Mouse (Mus musculus) heart, postnatal 0 days (tissue): ENCODE measurements around the gene Fmo4. TPM values are rescaled to one million over a fixed set of nuclear protein-coding genes. Genes with fewer than 3 reads are reported as not detected.

ENCODE experiments used
- ATAC-seq: fragments of 200-750 bp; cut with Nextera tagmentation; 2 replicates; pipeline ENCODE4 v1.8.0; 2017; ENCODE audit warnings: low read depth, moderate number of reproducible peaks, moderate library complexity; ENCODE audit not compliant: insufficient read depth
- DNase-seq: peaks from one replicate; pipeline ENCODE4 v3.0.0-alpha.2; 2016; ENCODE audit warnings: low spot score
- H3K27ac ChIP-seq: fragments of 300-500 bp; sonication (generic); 2 replicates; pipeline ENCODE4 v1.5.1; 2014; ENCODE audit warnings: low read depth, mild to moderate bottlenecking
- H3K27me3 ChIP-seq: fragments of 300-500 bp; sonication (generic); 2 replicates; pipeline ENCODE4 v1.6.1; 2014; ENCODE audit warnings: low read length, mixed read lengths; ENCODE audit not compliant: control insufficient read depth, insufficient read depth
- H3K36me3 ChIP-seq: fragments of 300-500 bp; sonication (generic); replicated peaks from 2 replicates; pipeline ENCODE4 v1.6.1; 2014; ENCODE audit warnings: low read length, mixed read lengths; ENCODE audit not compliant: control insufficient read depth, insufficient read depth
- H3K4me1 ChIP-seq: fragments of 300-500 bp; sonication (generic); 2 replicates; pipeline ENCODE4 v1.6.1; 2014; ENCODE audit warnings: antibody characterized with exemption; ENCODE audit not compliant: control insufficient read depth, insufficient read depth
- H3K4me2 ChIP-seq: fragments of 300-500 bp; sonication (generic); 2 replicates; pipeline ENCODE4 v1.6.1; 2014; ENCODE audit warnings: low read depth, mild to moderate bottlenecking, low read length, moderate library complexity
- H3K4me3 ChIP-seq: fragments of 300-500 bp; sonication (generic); 2 replicates; pipeline ENCODE4 v1.5.1; 2014; ENCODE audit warnings: low read depth, low read length
- H3K9ac ChIP-seq: fragments of 300-500 bp; sonication (generic); replicated peaks from 2 replicates; pipeline ENCODE4 v1.6.1; 2014; ENCODE audit warnings: low read depth, low read length, mixed read lengths
- H3K9me3 ChIP-seq: fragments of 300-500 bp; sonication (generic); replicated peaks from 2 replicates; pipeline ENCODE4 v1.6.1; 2016; ENCODE audit warnings: low read length; ENCODE audit not compliant: control insufficient read depth
- CTCF ChIP-seq: IDR thresholded peaks from 2 replicates; pipeline ENCODE4 v1.5.1; 2016; ENCODE audit warnings: antibody characterized with exemption, control low read depth, low read depth
- EP300 ChIP-seq: IDR thresholded peaks from 2 replicates; pipeline ENCODE4 v1.6.1; 2016; ENCODE audit warnings: antibody characterized with exemption, low read depth
- WGBS: fragments of 180-500 bp; shearing (Covaris S2); extraction: QIAGEN DNeasy Blood & Tissue Kit; methylation state at CpG from one replicate; pipeline ENCODE4 v1.1.7; 2014; 5-methylcytosine and 5-hydroxymethylcytosine counted together
- polyA plus RNA-seq: library from polyadenylated mRNA; unstranded; fragments of >200 nt; fragmentation: Nextera tagmentation; extraction: Ambion mirVana; gene quantifications from 2 replicates; pipeline ENCODE4 v1.2.1, GENCODE M21; 2015
- total RNA-seq: library from RNA; depleted of rRNA; stranded (reverse); fragments of >200 nt; gene quantifications from 2 replicates; pipeline ENCODE4 v1.2.3, GENCODE M21; 2014; ENCODE audit warnings: low replicate concordance; rRNA removed

The Fmo4 gene
- total and polyA plus RNA-seq, 2 experiments from 2014 or later: 0.20 to 3.1 TPM

DNA sequence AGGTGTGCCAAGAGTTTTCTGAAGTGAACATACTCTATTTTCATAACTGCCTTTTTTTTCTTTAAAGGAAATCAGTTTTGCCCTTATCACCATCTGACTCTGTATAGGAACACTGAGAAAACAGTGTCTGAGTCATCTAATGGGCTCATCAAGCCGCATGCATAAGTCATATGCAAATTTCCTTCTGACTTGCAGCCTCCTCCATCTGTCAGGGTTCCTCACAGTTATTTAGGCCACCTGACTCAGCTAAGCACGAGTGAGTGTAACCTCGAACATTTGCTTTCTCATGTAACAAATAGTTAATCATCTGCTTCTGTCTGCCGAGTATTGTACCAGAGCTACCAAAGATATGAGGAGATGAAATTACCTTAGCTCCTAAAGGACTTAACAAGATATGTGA is 40.1 kb downstream of the Fmo4 start:
- peaks cover 5% of the 10 kb centered on the region for H3K4me1 ChIP-seq
- no peaks in the 10 kb centered on the region for H3K27me3 ChIP-seq
- no peak overlapping the region for H3K27ac ChIP-seq
- no peaks in the 10 kb centered on the region for H3K36me3 ChIP-seq
- H3K4me3 ChIP-seq: no peak overlapping the region
- H3K4me2 ChIP-seq: no peak overlapping the region
- TF ChIP-seq CTCF: no peak
- TF ChIP-seq EP300: no peak
- DNase-seq (no peak), ATAC-seq (no peak)
- H3K9me3 ChIP-seq: no peaks in the 10 kb centered on the region
- WGBS: 76% methylated on average over 4 of the region's 4 CpGs
- H3K9ac ChIP-seq: no peak overlapping the region

DNA sequence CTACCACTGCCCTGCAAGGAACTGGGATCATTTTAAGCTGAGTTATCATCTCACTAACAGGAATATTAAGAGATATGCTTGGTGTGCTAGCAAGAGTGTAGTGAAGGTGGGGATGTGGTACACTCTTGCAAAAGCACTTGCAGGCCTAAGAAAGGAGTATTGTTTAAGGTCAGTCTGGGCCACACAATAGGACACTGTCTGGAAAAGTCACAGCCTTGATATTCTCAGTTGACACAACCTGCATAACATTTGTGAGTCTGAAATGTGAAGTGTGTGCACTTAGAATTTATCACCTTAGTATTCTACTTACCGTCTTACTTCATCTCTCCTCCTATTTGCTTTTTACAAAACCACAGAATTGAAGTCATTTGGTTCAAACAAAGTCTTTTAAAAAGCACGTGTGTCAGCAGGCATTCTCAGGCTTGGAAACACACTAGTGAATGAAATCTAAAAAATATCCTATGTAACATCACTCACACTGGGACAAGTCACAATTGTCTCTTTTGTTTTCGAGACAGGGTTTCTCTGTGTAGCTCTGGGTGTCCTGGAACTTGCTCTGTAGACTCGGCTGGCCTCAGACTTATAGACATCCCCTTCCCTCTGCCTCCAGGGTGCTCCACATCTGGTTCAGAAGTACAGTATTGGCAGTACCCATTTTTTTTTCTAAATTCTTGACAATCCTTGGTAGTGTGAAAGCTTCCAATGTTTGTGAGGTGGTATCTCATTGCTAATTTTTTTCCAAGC is 42.0 kb downstream of the Fmo4 start:
- ATAC-seq: no peak
- no peak overlapping the region for H3K27ac ChIP-seq

DNA sequence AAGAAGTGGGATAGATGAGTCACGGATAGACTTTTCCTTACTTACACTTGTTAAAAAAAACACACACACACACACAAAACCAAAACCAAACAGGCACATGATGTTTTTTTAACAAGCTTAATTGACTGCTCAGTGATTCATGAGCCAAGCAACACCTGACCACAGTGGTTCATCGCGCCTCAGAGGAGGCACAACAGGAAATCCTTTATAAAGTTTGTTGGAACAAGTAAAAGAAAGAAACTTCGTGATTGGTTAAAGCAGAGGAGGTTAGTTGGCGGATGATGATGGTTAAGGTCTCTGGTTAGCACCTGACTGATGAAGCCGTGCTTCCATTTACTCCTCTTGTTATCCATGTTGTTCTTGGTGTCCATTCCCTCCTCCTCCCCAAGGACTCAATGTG is 61.8 kb downstream of the Fmo4 start:
- WGBS: 70% methylated on average over 6 of the region's 6 CpGs
- Histone ChIP-seq H3K27me3 (no peaks in the 10 kb centered on the region), H3K9me3 (no peaks in the 10 kb centered on the region), H3K4me3 (no peak overlapping the region), H3K4me1 (no peaks in the 10 kb centered on the region), H3K9ac (no peak overlapping the region), H3K4me2 (no peak overlapping the region), H3K27ac (no peak overlapping the region), H3K36me3 (no peaks in the 10 kb centered on the region)
- DNase-seq (no peak), ATAC-seq (no peak)
- TF ChIP-seq EP300 (no peak), CTCF (no peak)

More for the DNA sequence above, 42.0 kb downstream of the Fmo4 start:
- Histone ChIP-seq H3K4me2 (no peak overlapping the region), H3K9ac (no peak overlapping the region), H3K36me3 (no peaks in the 10 kb centered on the region), H3K4me3 (no peak overlapping the region), H3K9me3 (no peaks in the 10 kb centered on the region), H3K4me1 (no peaks in the 10 kb centered on the region), H3K27me3 (no peaks in the 10 kb centered on the region)
- TF ChIP-seq EP300 (no peak), CTCF (no peak)
- WGBS: 62% methylated on average over 4 of the region's 4 CpGs
- DNase-seq: no peak

DNA sequence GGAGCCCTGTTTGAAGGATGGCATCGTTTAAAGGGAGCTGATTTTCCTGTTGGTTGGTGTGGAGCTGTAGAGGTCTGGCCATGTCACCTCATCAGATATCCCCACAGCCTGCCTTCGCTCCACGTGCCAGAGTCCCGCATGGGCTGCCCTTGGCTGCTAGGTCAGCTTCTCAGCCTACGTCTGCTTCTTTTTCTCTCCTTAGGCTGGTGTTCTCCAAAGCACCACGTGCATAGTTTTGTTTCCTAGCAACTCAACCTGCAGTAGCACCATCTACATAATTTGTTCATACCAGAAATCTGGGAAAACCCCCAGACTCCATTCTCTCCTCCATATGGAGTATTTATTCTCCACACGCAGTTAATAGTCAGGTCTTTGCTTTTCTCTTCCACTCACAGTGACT is 64.2 kb downstream of the Fmo4 start:
- no peaks in the 10 kb centered on the region for H3K4me1 ChIP-seq
- no peaks in the 10 kb centered on the region for H3K27me3 ChIP-seq
- ATAC-seq (no peak), DNase-seq (no peak)
- H3K27ac ChIP-seq: no peak overlapping the region
- no peak overlapping the region for H3K9ac ChIP-seq
- H3K4me2 ChIP-seq: no peak overlapping the region
- H3K4me3 ChIP-seq: no peak overlapping the region
- no peaks in the 10 kb centered on the region for H3K9me3 ChIP-seq
- H3K36me3 ChIP-seq: no peaks in the 10 kb centered on the region
- TF ChIP-seq EP300: no peak
- 55% methylated on average over 7 of the region's 7 CpGs for WGBS

DNA sequence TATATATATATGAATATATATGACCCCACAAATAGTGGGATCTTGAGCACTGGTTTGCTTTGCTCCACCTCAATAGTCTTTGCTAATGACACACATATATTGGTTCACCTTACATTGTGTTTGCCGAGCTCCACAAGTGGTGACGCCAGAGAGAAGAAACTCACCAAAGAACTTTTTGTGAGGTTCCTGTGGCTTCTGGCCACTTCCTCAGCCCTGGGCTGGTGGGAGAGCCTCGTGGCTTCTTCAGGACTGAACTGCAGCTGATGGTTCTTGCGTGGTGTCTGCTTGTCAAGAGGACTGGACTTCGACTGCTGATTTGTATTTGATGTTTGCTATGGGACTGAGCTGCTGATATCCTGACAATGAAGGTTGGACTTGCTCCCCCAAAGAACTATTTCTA is 65.0 kb downstream of the Fmo4 start:
- TF ChIP-seq CTCF (no peak), EP300 (no peak)
- no peaks in the 10 kb centered on the region for H3K36me3 ChIP-seq
- no peak overlapping the region for H3K4me2 ChIP-seq
- H3K9ac ChIP-seq: no peak overlapping the region
- H3K4me1 ChIP-seq: no peaks in the 10 kb centered on the region
- DNase-seq (no peak), ATAC-seq (no peak)
- H3K4me3 ChIP-seq: no peak overlapping the region
- WGBS: 82% methylated on average over 5 of the region's 5 CpGs
- no peaks in the 10 kb centered on the region for H3K9me3 ChIP-seq
- H3K27me3 ChIP-seq: no peaks in the 10 kb centered on the region
- H3K27ac ChIP-seq: no peak overlapping the region

Other genes starting within 250 kb of the Fmo4 start
- 4.1 and 8.3 TPM in 2 replicates for gene Vamp4, start 243.5 kb downstream of the Fmo4 start, total RNA-seq
- gene Vamp4, start 243.5 kb downstream of the Fmo4 start, polyA plus RNA-seq: 26.4 and 32.2 TPM in 2 replicates
- 0.46 TPM in 1 of 2 replicates, not detected in the other for gene Myoc, start 174.8 kb downstream of the Fmo4 start, total RNA-seq
- gene Myoc, start 174.8 kb downstream of the Fmo4 start, polyA plus RNA-seq: not detected in 2 replicates
- not detected in 2 replicates for gene Myocos, start 155.8 kb downstream of the Fmo4 start, total RNA-seq
- not detected in 2 replicates for gene Myocos, start 155.8 kb downstream of the Fmo4 start, polyA plus RNA-seq
- gene Prrc2c, start 73.4 kb downstream of the Fmo4 start, total RNA-seq: 35.7 and 54.6 TPM in 2 replicates
- gene Prrc2c, start 73.4 kb downstream of the Fmo4 start, polyA plus RNA-seq: 55.9 and 56.5 TPM in 2 replicates
- 18.6 and 37.3 TPM in 2 replicates for gene Fmo1, start 52.6 kb upstream of the Fmo4 start, total RNA-seq
- 12.8 and 17.0 TPM in 2 replicates for gene Fmo1, start 52.6 kb upstream of the Fmo4 start, polyA plus RNA-seq
- gene Fmo2, start 84.8 kb upstream of the Fmo4 start, total RNA-seq: 2.5 and 4.5 TPM in 2 replicates
- 4.9 and 7.3 TPM in 2 replicates for gene Fmo2, start 84.8 kb upstream of the Fmo4 start, polyA plus RNA-seq
- not detected in 2 replicates for gene Fmo6, start 123.5 kb upstream of the Fmo4 start, total RNA-seq
- not detected in 2 replicates for gene Fmo6, start 123.5 kb upstream of the Fmo4 start, polyA plus RNA-seq
- gene Fmo3, start 170.6 kb upstream of the Fmo4 start, total RNA-seq: not detected in 2 replicates
- not detected in 2 replicates for gene Fmo3, start 170.6 kb upstream of the Fmo4 start, polyA plus RNA-seq